Mouse (Mus musculus): ENCODE measurements at regions not wholly inside any gene's neighbourhood (a gene's known extent, or its start where the extent isn't known, plus 50 kb on each side); places are given as distances from the start of the nearest gene placed in this dataset.
"Not testable (repeated sequence)": the region's sequence is repeated elsewhere in the genome, so short reads cannot be mapped to it uniquely, and the experiment has no call there.

DNA sequence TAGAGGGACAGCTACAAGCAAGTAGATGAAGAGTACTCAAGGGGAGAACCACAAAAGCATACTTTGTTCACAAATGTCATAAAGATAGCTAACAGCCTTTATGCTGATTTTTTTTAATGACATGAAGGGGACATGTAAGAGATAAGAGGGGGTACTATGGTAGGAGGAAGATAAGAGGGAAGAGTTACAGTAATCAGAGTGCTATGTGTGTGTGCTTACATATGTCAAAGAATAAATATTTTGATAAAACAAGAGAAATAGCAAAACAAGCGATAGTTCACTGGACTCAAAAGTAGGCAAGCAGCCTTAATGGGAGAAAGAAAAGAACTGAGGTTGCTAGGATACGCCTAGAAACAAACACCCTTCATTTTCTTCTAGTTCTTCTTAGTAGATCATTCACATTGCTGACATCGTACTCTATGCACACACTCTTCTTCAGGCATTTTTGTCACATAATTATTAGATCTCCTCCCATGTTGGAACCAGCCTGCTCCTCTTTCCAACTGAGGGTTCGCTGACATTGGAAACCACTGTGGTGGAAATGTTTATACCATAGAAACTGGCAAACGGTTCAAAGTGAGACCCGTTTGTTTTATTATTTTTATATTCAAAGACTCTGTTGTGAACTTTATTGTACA is 144.1 kb upstream of the Tenm4 start:
- no peaks in the 10 kb centered on the region for H3K4me1 ChIP-seq (ENCODE audit: control insufficient read depth, insufficient read depth, low read length)
- no peak overlapping the region for H3K4me2 ChIP-seq (ENCODE audit: low read length)
- no peak overlapping the region for H3K4me3 ChIP-seq (ENCODE audit: low read depth, low read length)
- no peaks in the 10 kb centered on the region for H3K9me3 ChIP-seq (replicated peaks; ENCODE audit: control insufficient read depth, low read length, poor library complexity, severe bottlenecking)
- no peaks in the 10 kb centered on the region for H3K27me3 ChIP-seq (ENCODE audit: control insufficient read depth, insufficient read depth, low read depth, low read length)
- no peak overlapping the region for H3K9ac ChIP-seq (ENCODE audit: low read depth, low read length)
- no peak for ATAC-seq
- 84% methylated on average over 6 of the region's 6 CpGs for WGBS
- no peaks in the 10 kb centered on the region for H3K36me3 ChIP-seq (ENCODE audit: control insufficient read depth, insufficient read depth, low read length)
- H3K27ac ChIP-seq (ENCODE audit: low read length): no peak overlapping the region

DNA sequence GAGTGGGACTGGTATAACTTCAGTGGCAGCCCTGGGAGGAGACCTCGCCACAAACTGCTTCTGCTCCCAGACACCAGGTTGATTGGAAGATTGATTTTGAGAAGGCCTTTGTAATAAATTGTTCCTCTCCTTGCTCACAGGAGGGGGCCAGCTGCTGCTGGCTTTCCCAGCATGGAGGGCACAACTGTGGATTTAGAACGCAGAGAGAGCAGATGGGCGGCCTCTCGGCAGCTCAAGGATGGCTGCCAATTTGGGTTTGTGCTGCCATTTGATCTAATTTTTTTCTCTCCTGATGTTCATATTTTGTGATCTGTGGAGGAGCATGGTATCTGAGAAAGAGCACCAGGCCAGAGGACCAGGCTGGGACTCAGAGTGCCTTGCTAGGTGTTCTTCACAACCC is 137.4 kb upstream of the Tenm4 start:
- H3K27me3 ChIP-seq (ENCODE audit: control insufficient read depth, insufficient read depth, low read depth, low read length): no peaks in the 10 kb centered on the region
- no peak overlapping the region for H3K4me2 ChIP-seq (ENCODE audit: low read length)
- WGBS: 77% methylated on average over 4 of the region's 4 CpGs
- H3K4me1 ChIP-seq (ENCODE audit: control insufficient read depth, insufficient read depth, low read length): no peaks in the 10 kb centered on the region
- no peak overlapping the region for H3K27ac ChIP-seq (ENCODE audit: low read length)
- H3K4me3 ChIP-seq (ENCODE audit: low read depth, low read length): no peak overlapping the region
- no peak overlapping the region for H3K9ac ChIP-seq (ENCODE audit: low read depth, low read length)
- no peak for ATAC-seq
- no peaks in the 10 kb centered on the region for H3K9me3 ChIP-seq (replicated peaks; ENCODE audit: control insufficient read depth, low read length, poor library complexity, severe bottlenecking)
- H3K36me3 ChIP-seq (ENCODE audit: control insufficient read depth, insufficient read depth, low read length): no peaks in the 10 kb centered on the region

DNA sequence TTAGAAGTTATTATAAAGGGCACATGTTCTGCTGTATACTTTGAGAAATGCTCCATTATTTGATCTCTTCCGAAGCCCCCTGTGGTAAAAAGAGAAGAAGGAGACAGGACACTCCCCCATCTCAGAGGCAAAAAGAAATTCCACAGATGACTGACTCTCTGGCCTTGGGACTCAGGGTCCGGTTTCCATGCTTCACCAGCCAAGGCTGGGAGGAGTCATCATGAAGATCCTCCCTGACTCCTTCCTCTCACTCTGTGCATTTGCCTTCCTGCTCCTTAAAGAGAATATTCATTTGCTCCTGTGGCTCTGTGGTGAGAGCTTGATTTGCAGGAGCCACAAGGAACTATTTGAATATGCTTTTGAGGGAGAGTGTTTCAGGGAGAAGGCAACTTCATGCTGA is 135.6 kb upstream of the Tenm4 start:
- no peaks in the 10 kb centered on the region for H3K27me3 ChIP-seq (ENCODE audit: control insufficient read depth, insufficient read depth, low read depth, low read length)
- no peak for ATAC-seq
- no peak overlapping the region for H3K4me3 ChIP-seq (ENCODE audit: low read depth, low read length)
- no peaks in the 10 kb centered on the region for H3K4me1 ChIP-seq (ENCODE audit: control insufficient read depth, insufficient read depth, low read length)
- H3K27ac ChIP-seq (ENCODE audit: low read length): no peak overlapping the region
- H3K9ac ChIP-seq (ENCODE audit: low read depth, low read length): no peak overlapping the region
- no peaks in the 10 kb centered on the region for H3K9me3 ChIP-seq (replicated peaks; ENCODE audit: control insufficient read depth, low read length, poor library complexity, severe bottlenecking)
- H3K4me2 ChIP-seq (ENCODE audit: low read length): no peak overlapping the region
- no peaks in the 10 kb centered on the region for H3K36me3 ChIP-seq (ENCODE audit: control insufficient read depth, insufficient read depth, low read length)
- 54% methylated on average over 2 of the region's 2 CpGs for WGBS

DNA sequence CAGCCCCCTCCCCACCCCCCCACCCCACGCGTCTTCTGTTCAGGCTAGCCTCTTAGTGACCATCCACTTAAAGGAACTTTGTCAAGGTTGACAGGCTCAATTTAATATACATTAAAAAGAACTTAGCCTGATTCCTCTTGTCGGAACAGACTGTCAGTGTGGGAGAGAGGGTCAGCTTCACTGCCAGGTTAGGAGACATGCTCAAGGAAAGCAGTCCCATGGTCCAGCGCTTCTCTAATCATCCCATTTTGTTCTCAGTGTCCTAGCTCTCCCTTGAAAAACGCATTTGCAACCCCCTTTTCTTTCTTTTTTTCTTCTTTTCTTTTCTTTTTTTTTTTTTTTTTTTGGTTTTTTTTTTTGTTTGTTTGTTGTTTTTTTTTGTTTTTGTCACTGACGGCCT is 131.4 kb upstream of the Tenm4 start:
- no peak for ATAC-seq
- no peak overlapping the region for H3K9ac ChIP-seq (ENCODE audit: low read depth, low read length)
- 46% methylated on average over 6 of the region's 6 CpGs for WGBS

DNA sequence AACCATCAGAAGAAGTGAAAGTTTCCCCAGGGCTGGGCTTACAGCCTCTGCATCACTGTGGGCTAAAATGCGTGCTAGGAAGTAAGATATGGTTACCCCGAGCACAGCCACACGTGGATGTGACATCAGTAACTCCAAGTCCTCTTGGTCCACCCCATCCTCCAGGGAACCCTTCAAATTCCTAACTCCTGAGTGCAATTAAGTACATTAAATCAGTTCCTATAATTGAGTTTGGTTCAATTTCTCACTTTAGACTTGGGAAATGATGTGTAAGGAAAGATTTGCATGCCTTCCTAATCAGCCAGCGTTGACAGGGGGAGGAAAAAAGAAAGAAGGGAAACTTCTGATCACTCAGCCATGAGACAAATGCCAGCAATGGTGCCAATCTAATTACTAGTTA is 129.2 kb upstream of the Tenm4 start:
- Histone ChIP-seq H3K9ac (ENCODE audit: low read depth, low read length) (no peak overlapping the region), H3K4me3 (ENCODE audit: low read depth, low read length) (no peak overlapping the region), H3K36me3 (ENCODE audit: control insufficient read depth, insufficient read depth, low read length) (no peaks in the 10 kb centered on the region), H3K27ac (ENCODE audit: low read length) (no peak overlapping the region), H3K27me3 (ENCODE audit: control insufficient read depth, insufficient read depth, low read depth, low read length) (no peaks in the 10 kb centered on the region), H3K9me3 (replicated peaks; ENCODE audit: control insufficient read depth, low read length, poor library complexity, severe bottlenecking) (peaks cover under 1% of the 10 kb centered on the region; the same call in 1 of the 2 replicates), H3K4me2 (ENCODE audit: low read length) (no peak overlapping the region), H3K4me1 (ENCODE audit: control insufficient read depth, insufficient read depth, low read length) (no peaks in the 10 kb centered on the region)
- WGBS: 61% methylated on average over 4 of the region's 4 CpGs
- no peak for ATAC-seq

More for the DNA sequence above, 131.4 kb upstream of the Tenm4 start:
- H3K27me3 ChIP-seq (ENCODE audit: control insufficient read depth, insufficient read depth, low read depth, low read length): no peaks in the 10 kb centered on the region
- no peaks in the 10 kb centered on the region for H3K4me1 ChIP-seq (ENCODE audit: control insufficient read depth, insufficient read depth, low read length)
- no peak overlapping the region for H3K27ac ChIP-seq (ENCODE audit: low read length)
- no peaks in the 10 kb centered on the region for H3K36me3 ChIP-seq (ENCODE audit: control insufficient read depth, insufficient read depth, low read length)
- H3K4me3 ChIP-seq (ENCODE audit: low read depth, low read length): no peak overlapping the region
- H3K4me2 ChIP-seq (ENCODE audit: low read length): no peak overlapping the region
- no peaks in the 10 kb centered on the region for H3K9me3 ChIP-seq (replicated peaks; ENCODE audit: control insufficient read depth, low read length, poor library complexity, severe bottlenecking)

DNA sequence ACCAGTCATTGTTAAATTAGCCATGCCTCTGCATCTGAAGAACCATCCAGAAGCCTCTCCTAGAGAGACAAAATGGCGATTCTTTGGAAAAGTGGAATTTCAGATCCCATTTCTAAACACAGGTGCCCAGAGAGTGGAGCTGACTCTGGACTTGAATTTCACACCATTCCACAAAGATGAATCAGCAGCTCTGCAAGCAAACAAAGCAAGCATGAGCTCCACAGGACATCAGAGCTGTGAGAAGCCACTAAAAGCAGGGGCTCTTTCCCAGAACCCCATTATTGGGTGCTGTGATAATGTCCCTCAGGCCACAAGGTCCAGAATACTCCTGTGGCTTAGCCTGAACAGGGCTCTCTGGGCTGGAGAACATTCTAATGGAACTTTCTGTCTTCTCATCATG is 119.4 kb upstream of the Tenm4 start:
- Histone ChIP-seq H3K4me3 (ENCODE audit: low read depth, low read length) (no peak overlapping the region), H3K36me3 (ENCODE audit: control insufficient read depth, insufficient read depth, low read length) (no peaks in the 10 kb centered on the region), H3K27me3 (ENCODE audit: control insufficient read depth, insufficient read depth, low read depth, low read length) (no peaks in the 10 kb centered on the region), H3K4me1 (ENCODE audit: control insufficient read depth, insufficient read depth, low read length) (no peaks in the 10 kb centered on the region), H3K4me2 (ENCODE audit: low read length) (no peak overlapping the region), H3K27ac (ENCODE audit: low read length) (no peak overlapping the region), H3K9me3 (replicated peaks; ENCODE audit: control insufficient read depth, low read length, poor library complexity, severe bottlenecking) (peaks cover 10% of the 10 kb centered on the region; the same call in 1 of the 2 replicates), H3K9ac (ENCODE audit: low read depth, low read length) (no peak overlapping the region)
- WGBS: 87% methylated on average over 1 of the region's 1 CpGs
- ATAC-seq: no peak

DNA sequence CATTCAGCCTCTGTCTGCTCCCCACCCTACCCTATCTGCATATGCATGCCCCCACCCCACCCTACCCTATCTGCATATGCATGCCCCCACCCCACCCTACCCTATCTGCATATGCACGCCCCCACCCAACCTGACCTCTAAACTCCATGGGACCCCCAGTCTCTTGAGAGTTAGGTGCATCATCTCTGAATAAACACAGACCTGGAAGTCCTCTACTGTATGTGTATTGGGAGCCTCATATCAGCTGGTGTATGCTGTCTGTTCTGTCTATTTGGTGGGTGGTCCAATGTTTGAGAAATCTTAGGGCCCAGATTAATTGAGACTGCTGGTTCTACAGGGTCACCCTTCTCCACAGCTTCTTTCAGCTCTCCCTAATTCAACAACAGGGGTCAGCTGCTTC is 109.4 kb upstream of the Tenm4 start:
- H3K27ac ChIP-seq (ENCODE audit: low read length); H3K4me3 ChIP-seq (ENCODE audit: low read depth, low read length); H3K9ac ChIP-seq (ENCODE audit: low read depth, low read length); H3K9me3 ChIP-seq (replicated peaks; ENCODE audit: control insufficient read depth, low read length, poor library complexity, severe bottlenecking); H3K36me3 ChIP-seq (ENCODE audit: control insufficient read depth, insufficient read depth, low read length); H3K4me2 ChIP-seq (ENCODE audit: low read length); H3K4me1 ChIP-seq (ENCODE audit: control insufficient read depth, insufficient read depth, low read length); ATAC-seq; H3K27me3 ChIP-seq (ENCODE audit: control insufficient read depth, insufficient read depth, low read depth, low read length): not testable (repeated sequence)
- WGBS: 69% methylated on average over 1 of the region's 1 CpGs

DNA sequence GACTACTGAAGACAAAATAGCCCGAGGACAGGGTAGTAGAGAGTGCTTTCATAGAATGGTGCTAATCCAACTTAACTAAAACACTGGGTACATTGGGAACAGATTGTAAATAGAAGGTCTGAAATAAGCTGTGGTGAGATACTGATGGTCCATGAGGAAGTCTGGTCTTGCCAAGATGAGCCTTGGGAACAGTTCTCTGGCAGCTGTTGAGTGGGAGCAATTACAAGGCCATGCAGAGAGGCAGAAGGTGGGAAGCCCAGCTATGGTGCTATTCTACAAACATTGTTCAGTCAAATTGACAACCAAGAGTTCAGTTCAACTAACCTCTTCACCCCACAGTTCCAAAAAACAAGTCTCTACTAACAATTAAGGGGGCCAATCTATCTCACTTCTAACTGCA is 92.5 kb upstream of the Tenm4 start:
- Histone ChIP-seq H3K4me2 (ENCODE audit: low read length) (no peak overlapping the region), H3K27me3 (ENCODE audit: control insufficient read depth, insufficient read depth, low read depth, low read length) (no peaks in the 10 kb centered on the region), H3K27ac (ENCODE audit: low read length) (no peak overlapping the region), H3K9me3 (replicated peaks; ENCODE audit: control insufficient read depth, low read length, poor library complexity, severe bottlenecking) (no peaks in the 10 kb centered on the region), H3K4me1 (ENCODE audit: control insufficient read depth, insufficient read depth, low read length) (no peaks in the 10 kb centered on the region), H3K4me3 (ENCODE audit: low read depth, low read length) (no peak overlapping the region), H3K9ac (ENCODE audit: low read depth, low read length) (no peak overlapping the region), H3K36me3 (ENCODE audit: control insufficient read depth, insufficient read depth, low read length) (no peaks in the 10 kb centered on the region)
- ATAC-seq: no peak
- 93% methylated on average over 1 of the region's 1 CpGs for WGBS

DNA sequence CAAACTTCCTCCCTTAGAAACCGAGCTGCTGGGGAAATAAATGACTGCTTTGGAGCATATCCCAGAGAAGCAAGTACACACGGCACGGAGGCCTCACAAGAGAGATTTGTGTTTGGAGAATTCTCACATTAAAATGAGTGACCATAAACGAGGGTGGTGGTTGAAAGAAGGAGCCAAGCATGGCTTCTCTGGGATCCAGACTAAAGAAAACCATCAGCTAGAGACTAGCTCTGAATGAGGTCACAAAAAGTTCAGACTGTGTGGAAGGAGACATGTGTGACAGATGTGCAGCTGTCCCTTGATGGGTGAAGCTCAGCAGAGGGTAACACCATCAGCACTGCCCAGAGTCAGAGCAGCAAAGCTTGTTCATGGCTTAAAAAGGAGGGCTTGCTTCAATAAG is 89.4 kb upstream of the Tenm4 start:
- H3K27ac ChIP-seq (ENCODE audit: low read length): no peak overlapping the region
- H3K36me3 ChIP-seq (ENCODE audit: control insufficient read depth, insufficient read depth, low read length): no peaks in the 10 kb centered on the region
- ATAC-seq: no peak
- H3K9ac ChIP-seq (ENCODE audit: low read depth, low read length): no peak overlapping the region
- H3K4me3 ChIP-seq (ENCODE audit: low read depth, low read length): no peak overlapping the region
- WGBS: 79% methylated on average over 4 of the region's 4 CpGs
- H3K9me3 ChIP-seq (replicated peaks; ENCODE audit: control insufficient read depth, low read length, poor library complexity, severe bottlenecking): no peaks in the 10 kb centered on the region
- no peak overlapping the region for H3K4me2 ChIP-seq (ENCODE audit: low read length)
- H3K4me1 ChIP-seq (ENCODE audit: control insufficient read depth, insufficient read depth, low read length): no peaks in the 10 kb centered on the region
- H3K27me3 ChIP-seq (ENCODE audit: control insufficient read depth, insufficient read depth, low read depth, low read length): no peaks in the 10 kb centered on the region

All from midbrain, embryonic 16.5 days (tissue).